Mouse (Mus musculus) megakaryocyte progenitor cell, adult 5-6 weeks (primary cell): ENCODE data around the gene Dcst2. TPM values are rescaled to one million over a fixed set of nuclear protein-coding genes. Genes with fewer than 3 reads are reported as not detected.

Source experiments
- ATAC-seq: replicated peaks from 2 replicates; pipeline ENCODE4 v1.8.0; 2016; ENCODE audit warnings: mild to moderate bottlenecking, moderate TSS enrichment, inconsistent platforms; ENCODE audit not compliant: poor library complexity
- total RNA-seq, 2 experiments: library from RNA; stranded (forward) in 1 of 2; stranded (reverse) in 1 of 2; fragments of 157-497, 149-512 nt in 1 of 2; fragments of 200-1000 nt in 1 of 2; gene quantifications; 2 replicates each; pipeline versions ENCODE4 v1.2.3 to v1.2.4; 2015 to 2017

The Dcst2 gene
- total RNA-seq, 2 experiments from 2014 or later = not detected

DNA sequence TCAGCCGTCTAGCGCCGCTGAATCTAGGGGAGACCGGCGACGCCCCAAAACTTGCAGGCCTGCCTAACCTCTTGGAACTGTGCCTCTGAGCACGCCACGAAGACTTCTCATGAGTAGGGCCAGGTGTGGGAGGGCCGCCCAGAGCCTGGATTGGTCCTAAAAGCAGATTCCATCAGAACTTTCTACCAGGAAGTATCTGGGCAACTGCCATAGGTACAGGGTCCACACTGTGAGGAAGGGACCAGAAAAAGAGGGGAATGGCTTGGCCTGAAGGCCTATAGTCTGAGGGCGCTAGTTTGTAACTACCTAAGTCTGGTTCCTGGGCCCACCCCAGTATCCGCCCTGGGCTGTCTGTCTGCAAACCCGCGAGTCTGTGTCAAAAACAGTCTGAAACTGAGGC is 30.2 kb upstream of the Dcst2 start:
- ATAC-seq = peak; percentile 55; the same call in 1 of the 2 replicates

DNA sequence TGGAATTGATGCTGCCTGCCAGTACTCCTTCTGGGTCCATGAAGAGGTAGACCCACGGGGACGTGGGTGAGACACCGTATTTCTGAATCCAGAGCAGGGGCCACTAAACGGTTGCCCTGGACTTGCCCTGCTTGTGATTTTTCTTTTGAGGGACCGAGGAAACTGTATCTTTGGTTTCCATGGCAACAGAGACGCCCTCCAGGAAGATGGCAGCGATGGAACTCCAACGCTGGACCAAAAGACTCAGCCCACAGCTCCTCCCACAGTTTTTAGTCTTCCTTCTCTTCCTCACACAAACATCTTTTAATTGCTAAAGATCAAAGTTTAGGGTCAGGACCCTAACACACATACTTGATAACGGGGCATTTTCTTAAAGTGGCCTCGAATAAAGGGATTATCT is 29.8 kb upstream of the Dcst2 start:
- ATAC-seq = no peak

DNA sequence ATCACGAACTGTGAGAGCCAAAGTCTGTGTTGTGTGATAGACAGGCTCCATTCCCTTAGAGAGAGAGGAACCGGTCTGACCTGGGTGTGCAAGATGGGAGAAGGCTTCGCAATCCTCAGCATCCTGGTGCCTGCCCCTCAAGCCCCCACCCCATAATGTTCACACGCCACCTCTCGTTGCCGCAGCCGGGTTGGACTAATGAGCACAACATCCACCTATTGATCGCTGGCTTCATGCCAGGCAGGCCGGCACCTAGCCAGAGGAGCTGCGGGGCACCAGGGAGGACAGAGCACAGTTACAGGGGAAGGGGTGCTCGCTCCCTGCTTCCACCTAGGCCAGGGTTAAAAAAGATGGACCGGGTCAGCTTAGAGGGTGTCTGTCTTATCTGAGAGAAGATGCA is 29.3 kb upstream of the Dcst2 start:
- ATAC-seq = no peak

DNA sequence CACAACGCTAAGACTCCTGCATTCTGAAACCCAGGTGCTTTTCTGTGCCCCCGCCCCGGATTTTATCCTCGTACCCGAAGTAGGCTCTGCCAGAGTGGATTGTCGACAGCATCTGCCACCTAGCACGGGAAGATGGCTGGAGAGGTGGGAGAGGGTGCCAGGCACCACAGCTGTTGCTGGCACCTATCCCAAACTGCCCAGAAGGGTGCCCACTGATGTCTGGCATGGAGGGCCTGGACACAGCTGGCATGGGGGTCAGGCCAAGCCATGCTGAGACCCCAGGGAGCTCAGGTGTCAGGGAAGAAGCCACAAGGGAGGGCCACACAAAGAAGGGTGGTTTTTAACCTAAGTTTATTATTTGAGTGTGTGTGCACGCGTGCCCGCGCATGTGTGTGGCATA is 28.7 kb upstream of the Dcst2 start:
- ATAC-seq = no peak

DNA sequence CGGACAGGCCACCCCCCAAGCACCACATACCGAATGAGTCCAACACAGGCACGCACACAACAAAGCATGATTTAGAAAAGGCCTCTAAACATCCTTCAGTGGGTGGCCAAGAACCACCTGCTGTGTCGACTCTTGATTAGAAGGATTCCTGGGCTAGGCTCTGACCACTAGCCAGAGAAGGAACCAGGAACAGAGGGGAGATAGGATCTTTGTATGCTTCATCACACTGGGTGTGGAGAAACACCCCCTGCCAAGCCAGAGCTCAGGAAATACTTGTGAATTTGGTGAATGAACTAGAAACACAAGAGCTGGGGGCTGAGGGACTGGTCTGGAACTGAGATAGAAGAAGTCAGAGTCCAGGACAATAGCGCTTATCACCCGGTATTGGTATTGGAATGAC is 25.2 kb upstream of the Dcst2 start:
- ATAC-seq = no peak

DNA sequence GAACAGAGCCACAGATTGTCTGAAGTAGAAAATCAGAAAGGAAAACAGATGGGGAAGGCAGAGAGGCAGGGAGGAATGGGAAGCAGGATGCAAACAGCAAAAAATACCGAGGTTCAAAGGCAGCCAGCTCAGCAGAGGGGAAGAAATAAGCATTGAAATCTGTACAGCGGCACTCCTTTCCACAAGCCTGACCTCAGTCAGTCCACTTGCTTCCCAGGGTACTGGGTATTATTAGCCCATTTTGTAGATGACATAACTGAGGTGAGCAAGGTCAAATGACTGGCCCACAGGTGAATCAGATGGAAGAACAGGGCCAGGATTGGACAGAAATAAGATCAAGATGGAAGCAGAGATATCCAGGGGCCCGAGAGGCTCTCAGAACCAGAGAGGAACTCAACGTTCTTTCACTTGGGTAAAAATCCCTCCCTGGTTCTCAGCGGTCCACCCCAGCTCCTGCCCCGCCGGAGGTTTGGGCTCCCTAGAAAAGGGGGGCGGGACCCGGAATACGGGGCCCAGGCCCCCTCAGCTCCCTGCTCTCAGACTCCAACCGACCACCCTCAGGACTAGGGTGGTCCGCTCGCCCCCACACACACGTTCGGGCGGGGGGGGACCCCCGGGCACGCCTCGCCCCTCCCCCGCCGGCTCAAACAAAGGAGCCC is 24.6 kb upstream of the Dcst2 start:
- ATAC-seq = no peak

DNA sequence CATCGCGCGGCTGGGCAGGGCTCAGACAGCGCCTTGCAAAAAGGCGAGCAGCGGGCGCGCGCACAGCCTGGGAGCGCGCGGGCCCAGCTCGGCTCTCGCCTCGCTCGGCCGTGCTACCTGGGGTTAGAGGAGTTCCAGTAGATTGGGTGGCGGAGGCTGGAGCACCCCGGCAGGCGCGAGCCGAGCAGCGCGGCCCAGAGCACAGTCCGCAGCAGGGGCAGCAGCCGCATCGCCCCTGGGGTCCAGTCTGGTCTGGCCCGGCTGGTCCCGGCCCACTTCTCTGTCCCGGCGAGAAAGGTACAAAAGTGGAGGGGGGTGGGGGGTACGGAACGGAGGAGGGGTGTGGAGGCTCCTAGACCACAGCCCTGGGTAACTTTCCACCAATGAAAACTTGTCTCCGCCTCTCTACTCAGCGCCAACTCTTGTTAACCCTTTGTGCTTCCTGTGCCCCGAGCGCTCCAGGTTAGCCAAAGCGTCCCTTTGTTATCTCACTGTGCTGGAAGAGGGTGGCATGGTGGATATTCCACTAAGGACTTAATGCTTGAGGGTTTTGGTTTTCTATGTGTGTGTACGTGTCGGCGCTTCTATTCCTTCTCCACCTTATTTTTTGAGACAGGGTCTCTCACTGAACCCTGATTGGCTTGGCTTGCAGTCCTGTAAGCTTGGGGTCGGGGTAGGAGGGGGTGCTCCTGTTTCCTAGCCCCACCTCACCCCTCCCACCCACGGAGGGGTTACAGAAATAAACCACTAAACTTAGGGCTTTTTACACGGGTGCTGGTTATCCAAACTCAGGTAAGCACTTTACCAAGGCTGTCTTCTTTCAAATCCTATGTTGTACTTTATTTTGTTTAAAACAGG is 23.8 kb upstream of the Dcst2 start, which contains the start of gene Efna4:
Efna4 (minus strand) TSS at position 308 of the 858 bp plus-strand sequence.
- peak; percentile 35 for ATAC-seq

DNA sequence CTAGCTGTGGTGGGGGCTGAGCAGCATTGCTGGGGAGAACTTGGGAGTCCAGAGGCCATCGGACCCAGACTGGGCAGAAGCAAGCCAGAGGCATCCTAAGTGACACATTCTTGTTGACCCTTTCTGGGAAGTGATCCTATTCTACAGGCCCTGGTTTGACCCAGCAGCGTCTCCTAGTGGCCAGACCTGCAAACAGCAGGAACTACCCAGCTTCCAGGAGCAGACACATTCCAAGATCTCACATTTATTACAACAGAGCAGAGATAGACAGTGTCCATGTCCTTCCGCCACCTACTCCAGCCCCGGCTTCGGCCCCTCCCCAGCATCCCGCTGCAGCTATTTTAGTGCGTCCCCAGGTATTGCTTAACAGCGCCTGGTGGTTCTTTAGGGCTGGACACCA is 22.4 kb upstream of the Dcst2 start:
- ATAC-seq = peak; percentile 57

DNA sequence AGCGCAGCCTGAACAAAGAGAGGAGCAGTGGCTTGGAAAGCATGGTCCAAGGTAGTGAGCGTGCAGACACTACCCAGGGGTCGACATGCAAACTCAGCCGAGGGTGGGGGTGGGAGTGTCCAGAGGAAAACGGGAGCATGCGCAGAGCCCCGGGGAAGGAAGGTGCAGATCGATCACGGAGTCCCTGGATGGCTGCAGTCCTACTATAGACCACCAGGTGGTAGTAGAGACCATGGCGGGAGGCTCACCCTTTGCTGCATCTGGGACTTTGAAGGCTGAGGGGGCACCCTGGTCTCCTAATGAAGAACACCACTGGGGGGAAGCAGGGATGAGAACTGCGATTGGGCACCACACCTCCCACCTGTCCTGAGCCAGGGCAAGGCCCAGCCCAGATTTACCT is 21.3 kb upstream of the Dcst2 start:
- peak; percentile 86 for ATAC-seq

DNA sequence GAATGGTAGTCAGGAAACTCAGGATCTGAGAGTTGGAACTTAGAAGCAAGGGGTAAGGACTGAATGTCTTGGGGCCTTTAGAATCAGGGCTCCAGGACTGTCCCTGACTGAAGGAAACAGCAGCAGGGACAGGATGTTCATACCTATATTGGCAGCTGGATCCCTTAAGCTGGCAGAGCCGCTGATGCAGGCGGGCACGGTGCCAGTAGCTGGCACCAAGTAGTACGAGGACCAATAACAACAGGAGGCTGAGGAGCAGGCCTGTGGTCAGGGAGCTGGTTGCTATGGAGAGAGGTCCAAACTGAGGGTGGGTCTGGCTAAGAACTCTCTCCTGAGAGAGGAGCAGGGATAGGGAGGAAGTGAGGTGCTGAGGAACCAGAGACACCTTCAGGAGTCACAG is 20.0 kb upstream of the Dcst2 start:
- no peak for ATAC-seq

DNA sequence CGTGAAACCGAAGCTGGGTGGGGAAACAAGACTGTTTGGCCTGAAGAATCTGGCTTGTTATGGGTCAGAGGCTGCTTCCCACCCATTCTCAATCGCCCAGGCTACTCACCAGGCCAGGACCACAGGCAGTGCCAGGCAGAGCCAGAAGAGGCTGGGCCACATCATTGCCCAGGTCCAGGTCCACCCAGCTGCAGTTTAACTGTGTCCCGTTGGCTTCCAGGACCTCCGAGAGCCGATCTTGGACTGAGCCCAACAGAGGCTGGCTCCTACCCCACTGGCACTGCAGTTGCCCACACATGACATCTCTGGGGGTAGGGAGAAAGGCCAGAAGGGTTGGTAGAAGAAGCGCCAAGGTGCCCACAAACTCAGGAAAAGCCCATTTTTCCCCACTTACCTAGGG is 18.5 kb upstream of the Dcst2 start:
- no peak for ATAC-seq

DNA sequence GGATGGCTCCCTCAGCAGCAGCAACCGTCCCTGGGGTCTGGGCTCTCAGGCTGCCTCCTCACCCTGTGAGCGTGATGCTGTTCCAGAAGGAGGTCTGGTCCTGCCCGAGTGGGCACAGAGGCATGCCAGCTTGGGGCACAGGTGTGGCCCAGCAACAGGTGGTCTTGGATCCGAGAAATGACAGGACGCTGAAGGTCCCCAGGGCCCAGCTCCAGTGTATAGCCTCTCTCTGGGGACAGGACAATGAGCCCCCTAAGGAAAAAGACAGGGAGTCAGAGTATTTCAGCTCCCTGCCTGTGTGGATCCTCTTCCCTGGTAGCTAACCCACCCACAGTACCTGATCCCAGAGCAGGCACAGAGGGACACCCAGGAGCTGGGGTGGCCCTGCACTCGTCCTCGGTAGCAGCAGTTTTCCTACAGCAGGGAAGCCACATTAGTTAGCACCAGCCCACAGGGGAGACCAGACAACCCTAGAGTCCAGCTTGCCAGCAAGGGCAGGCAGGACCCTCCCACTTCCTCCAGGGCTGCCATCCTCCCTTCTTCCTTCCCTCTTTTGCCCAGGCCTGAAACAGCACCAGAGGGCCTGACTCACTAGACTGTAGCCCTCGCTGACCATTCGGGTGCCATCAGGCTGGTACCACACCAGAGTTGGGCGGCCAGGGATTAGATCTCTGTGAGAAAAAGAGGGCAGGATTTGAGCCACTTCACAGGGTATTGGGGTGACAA is 14.8 kb upstream of the Dcst2 start:
- peak; percentile 42 for ATAC-seq

DNA sequence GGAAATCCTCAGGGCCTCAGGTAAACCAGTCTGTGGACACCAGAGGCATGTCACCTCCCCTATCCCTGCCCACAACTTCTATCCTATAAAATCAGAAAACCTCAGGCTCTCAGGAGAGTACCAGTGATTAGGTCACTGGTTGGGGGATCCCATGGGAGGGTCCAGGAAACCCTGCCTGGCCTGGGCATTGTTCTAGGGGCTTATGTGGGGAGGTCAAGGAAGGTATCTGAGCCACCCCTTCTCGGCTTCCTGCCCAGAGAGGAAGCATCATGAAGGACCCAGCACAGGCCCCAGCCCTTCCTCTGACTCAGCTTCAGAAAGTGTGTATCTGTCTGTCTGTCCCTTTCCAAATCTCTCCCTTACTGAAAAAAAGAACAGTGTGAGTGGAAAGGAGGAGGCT is 13.9 kb upstream of the Dcst2 start:
- no peak for ATAC-seq

DNA sequence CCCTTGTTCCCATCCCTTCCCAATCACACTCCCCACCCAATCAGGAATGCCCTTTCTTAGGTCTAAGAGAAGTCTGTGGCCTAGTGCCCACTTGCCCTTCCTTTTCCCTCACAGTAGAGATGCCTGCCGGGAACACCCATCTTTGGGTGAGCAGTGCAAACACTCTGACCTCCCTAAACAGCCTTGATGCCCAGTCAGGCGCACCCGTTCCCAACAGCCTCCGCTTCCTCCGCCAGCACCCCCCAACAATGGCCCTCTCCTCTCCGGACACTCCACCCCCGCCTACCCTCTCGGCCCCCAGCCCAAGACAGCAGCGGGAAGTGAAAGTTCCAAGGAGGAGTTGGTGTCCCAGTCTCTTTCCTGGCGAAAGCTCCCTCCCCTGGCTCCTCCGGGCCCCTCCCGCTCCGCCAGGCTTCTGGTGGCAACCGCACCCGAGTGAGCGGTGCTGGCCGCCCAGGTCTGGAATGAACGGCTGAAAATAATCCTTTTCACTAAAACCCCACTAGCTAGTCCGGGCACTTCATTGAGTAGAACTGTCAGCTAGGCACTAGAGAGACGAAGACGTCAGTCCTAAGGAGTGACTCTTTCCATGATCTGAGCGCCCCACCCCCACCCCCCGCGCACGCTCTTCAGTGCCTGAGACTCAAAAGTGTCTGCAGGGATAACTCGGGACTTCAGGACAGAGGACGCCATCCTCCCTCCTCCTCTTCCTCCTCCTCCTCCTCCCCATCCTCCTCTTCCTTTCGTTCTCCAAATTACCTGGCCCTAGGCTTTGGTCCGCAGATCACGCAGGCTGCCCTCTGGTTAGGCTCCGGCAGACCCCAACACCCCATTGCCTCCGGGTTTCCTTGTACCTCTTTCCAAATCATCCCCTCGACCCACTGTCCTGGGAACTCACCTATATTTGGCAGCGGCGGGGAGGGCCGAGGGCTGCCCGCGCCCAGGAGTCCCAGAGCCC is 12.6 kb upstream of the Dcst2 start:
- ATAC-seq = no peak

DNA sequence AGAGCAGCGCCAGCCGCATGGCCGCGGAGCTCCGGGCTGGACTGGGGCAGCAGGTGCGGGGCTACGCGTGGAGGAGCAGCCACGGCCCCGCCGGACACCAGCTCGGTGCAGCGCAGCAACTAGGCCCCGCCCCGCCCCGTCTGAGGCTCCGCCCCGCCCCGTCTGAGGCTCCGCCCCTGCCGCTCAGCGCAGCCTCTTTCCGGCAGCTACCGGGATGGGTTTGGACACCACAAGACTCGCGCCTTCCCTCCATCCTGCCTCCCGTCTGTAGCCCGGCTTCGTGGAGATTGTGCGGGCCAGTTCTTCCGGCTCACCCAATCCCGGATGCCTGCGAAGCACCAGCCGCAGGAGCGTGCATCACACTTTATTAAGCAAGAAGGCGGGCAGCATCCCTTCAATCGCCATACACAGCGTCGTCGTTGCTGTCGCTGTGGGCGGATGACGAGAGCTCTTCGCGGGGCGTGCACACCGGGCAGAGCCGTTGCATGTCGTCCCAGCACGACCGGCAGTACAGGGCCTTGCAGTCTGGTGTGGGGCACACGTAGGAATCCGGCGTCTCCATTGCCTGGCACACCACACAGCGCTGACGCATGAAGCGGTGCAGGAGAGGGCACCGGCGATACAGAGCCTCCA is 11.8 kb upstream of the Dcst2 start, which contains the start of gene Adam15:
Adam15 (minus strand) TSS at position 128 of the 633 bp plus-strand sequence.
- ATAC-seq = peak; percentile 77

DNA sequence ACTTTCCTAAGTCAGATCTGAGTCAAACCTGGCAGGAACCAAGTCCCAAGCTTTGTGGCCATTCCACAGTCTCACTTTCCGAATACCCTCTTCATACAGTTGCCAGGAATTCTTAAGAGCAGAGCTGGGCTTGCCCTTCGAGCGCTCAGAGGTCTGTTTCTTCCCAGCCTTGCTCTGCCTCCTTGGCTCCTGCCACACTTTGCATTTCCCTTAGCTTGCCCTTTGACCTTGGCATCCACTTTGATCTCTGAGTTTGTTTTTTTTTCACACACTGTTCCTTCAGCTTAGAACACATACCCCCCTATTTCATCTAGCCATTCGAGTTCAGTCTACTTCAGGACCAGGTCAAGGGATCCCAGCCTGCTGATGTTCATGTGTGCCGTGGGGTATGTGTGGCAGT is 10.5 kb upstream of the Dcst2 start:
- ATAC-seq = no peak

DNA sequence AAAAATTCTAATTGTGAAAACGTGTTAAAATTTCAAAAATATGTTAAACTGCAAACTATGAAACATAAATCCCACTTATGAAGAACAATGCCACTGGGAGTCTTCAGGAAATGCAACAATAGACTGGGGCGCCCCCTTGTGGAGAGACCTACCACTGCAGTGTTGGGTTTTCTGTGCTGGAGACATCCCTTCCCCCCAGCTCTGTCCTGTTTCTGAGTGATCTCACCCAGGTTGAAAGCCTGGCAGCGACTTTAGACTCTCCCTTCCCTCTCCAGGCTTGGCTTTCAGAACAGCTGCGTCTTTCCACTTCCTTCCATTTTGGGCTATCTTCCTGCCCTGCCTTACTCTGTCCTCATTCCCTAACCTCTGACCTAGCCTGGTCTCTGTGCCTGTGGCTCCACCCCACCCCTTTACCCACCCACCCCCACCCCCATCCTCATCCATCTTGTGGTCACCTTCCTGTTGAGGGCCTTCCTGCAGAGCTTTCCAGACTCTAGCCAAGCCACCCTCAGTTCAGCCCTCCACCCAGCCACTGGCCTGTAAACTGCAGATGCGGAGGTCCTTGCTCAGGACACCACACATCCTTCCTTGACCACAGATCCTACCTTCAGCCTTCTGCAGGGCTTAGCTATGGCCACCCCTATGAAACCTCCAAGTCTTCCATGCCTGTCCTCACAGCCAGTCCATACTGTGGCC is 6.8 kb upstream of the Dcst2 start:
- peak; percentile 62 for ATAC-seq

DNA sequence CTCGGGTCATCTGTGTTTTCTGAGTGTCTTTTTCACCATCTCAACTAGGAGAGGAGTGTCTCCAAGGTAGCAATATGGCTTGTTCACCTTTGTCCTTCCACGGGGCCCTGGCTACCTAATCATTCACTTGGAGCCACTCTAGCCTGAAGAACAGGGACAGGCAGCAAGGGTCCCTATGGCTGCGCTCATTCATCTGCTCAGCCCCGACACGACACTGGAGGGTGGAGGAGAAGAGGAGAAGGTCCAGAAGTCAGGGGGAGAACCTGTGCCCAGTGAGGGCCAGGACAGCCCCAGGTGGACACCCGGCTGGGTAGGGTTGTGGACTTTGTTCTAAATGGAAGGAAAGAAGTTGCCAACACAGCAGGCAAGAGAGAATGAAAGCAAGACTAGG is 6.3 kb upstream of the Dcst2 start:
- ATAC-seq = no peak

DNA sequence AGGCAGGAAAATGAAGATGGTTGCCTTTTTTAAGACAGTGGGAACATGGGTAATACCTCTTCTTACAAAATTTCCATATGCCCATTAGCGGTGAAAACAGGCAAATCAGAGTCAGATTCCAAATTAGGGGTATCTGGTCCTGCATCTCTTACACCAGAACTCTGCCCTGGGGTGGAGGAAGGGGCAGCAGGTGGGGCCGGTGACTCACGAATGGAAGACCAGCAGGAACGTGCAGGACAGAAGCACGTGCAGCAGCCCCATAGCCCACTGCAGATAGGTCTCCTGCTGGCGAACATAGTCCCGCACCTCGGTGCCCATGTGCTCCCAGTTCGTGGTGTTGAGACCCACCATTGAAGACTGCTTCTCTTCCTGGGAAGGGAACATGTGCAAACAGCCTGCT is 5.7 kb upstream of the Dcst2 start:
- no peak for ATAC-seq
